Mouse (Mus musculus) hindbrain, embryonic 11.5 days (tissue): ENCODE measurements around the gene Cidec. TPM values are rescaled to one million over a fixed set of nuclear protein-coding genes. Genes with fewer than 3 reads are reported as not detected.

ENCODE experiments used
- ATAC-seq: fragments of 200-750 bp; cut with Nextera tagmentation; 2 replicates; pipeline ENCODE4 v1.8.0; 2017; ENCODE audit warnings: mild to moderate bottlenecking, moderate TSS enrichment, moderate library complexity; ENCODE audit not compliant: low FRiP score
- DNase-seq: peaks from one replicate; pipeline ENCODE4 v3.0.0-alpha.2; 2015; ENCODE audit warnings: low spot score
- H3K27ac ChIP-seq: fragments of 300-500 bp; sonication (generic); 2 replicates; pipeline ENCODE4 v1.5.1; 2014; ENCODE audit warnings: mild to moderate bottlenecking, low read depth, low read length
- H3K27me3 ChIP-seq: fragments of 300-500 bp; sonication (generic); 2 replicates; pipeline ENCODE4 v1.6.1; 2014; ENCODE audit warnings: mild to moderate bottlenecking, low read length, moderate library complexity, mixed read lengths; ENCODE audit not compliant: control insufficient read depth, insufficient read depth
- H3K36me3 ChIP-seq: fragments of 300-500 bp; sonication (generic); 2 replicates; pipeline ENCODE4 v1.6.1; 2014; ENCODE audit warnings: mild to moderate bottlenecking, low read length, moderate library complexity, mixed read lengths; ENCODE audit not compliant: control insufficient read depth, insufficient read depth
- H3K4me1 ChIP-seq: fragments of 300-500 bp; sonication (generic); replicated peaks from 2 replicates; pipeline ENCODE4 v1.6.1; 2014; ENCODE audit warnings: low read length, mixed read lengths; ENCODE audit not compliant: control insufficient read depth, insufficient read depth
- H3K4me2 ChIP-seq: fragments of 300-500 bp; sonication (generic); replicated peaks from 2 replicates; pipeline ENCODE4 v1.6.1; 2014; ENCODE audit warnings: mild to moderate bottlenecking, low read depth, low read length
- H3K4me3 ChIP-seq: fragments of 300-500 bp; sonication (generic); 2 replicates; pipeline ENCODE4 v1.5.1; 2014; ENCODE audit warnings: low read depth, low read length
- H3K9ac ChIP-seq: fragments of 300-500 bp; sonication (generic); 2 replicates; pipeline ENCODE4 v1.6.1; 2014; ENCODE audit warnings: low read depth, low read length
- H3K9me3 ChIP-seq: fragments of 300-500 bp; sonication (generic); 2 replicates; pipeline ENCODE4 v1.6.1; 2016; ENCODE audit warnings: low read length; ENCODE audit not compliant: control insufficient read depth
- WGBS: fragments of 180-500 bp; shearing (Covaris S2); extraction: QIAGEN DNeasy Blood & Tissue Kit; methylation state at CpG from one replicate; pipeline ENCODE4 v1.1.7; 2014; 5-methylcytosine and 5-hydroxymethylcytosine counted together
- polyA plus RNA-seq: library from polyadenylated mRNA; unstranded; fragments of >200 nt; fragmentation: Nextera tagmentation; extraction: Ambion mirVana; gene quantifications from 2 replicates; pipeline ENCODE4 v1.2.1, GENCODE M21; 2014

Gene Cidec
- polyA plus RNA-seq, 1 experiment from 2014 or later, result not detected

GRCm38 (mm10) chr6:113457952-113458534 lies 22.5 kb upstream of the Cidec start, which contains the start of gene Il17re:
Gene Il17re (plus strand): TSS chr6:113458484.
- no peak within 1 kb of the TSS for H3K4me2 ChIP-seq
- no peak for ATAC-seq
- DNase-seq, result no peak
- no peak within 1 kb of the TSS for H3K4me3 ChIP-seq
- H3K36me3 ChIP-seq, result no peaks in the 10 kb centered on the region
- H3K9ac ChIP-seq, result no peak within 1 kb of the TSS
- no peaks in the 10 kb centered on the region for H3K4me1 ChIP-seq
- no peak within 1 kb of the TSS for H3K27ac ChIP-seq
- 78% methylated on average over 10 of the region's 10 CpGs for WGBS
- H3K9me3 ChIP-seq, result no peaks in the 10 kb centered on the region
- H3K27me3 ChIP-seq, result no peaks in the 10 kb centered on the region

DNA sequence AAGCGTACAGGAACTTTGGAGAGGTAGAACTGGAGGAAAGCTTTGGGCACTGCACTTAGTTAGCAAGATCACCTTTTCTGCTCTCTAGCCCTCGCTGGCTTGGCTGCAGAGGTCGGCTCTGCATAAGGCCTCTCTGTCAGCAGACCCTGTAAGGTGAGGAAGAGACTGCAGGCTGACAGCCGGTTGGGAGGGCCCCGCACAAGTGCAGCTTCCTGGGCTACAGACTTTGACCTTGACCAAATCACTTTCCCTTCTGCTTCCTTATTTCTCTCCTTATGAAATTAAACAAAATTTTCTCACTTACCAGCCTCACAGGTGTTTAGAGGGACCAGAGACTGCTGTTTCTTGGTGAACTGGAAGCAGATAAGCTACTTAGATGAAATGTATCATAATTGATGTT lies 19.4 kb upstream of the Cidec start:
- H3K27me3 ChIP-seq, result no peaks in the 10 kb centered on the region
- no peak overlapping the region for H3K9ac ChIP-seq
- no peak overlapping the region for H3K4me3 ChIP-seq
- no peak overlapping the region for H3K4me2 ChIP-seq
- whole genome bisulfite sequencing, result 63% methylated on average over 5 of the region's 5 CpGs
- no peak for ATAC-seq
- no peaks in the 10 kb centered on the region for H3K9me3 ChIP-seq
- no peak for DNase-seq
- H3K27ac ChIP-seq, result no peak overlapping the region
- H3K36me3 ChIP-seq, result no peaks in the 10 kb centered on the region
- H3K4me1 ChIP-seq, result no peaks in the 10 kb centered on the region

DNA sequence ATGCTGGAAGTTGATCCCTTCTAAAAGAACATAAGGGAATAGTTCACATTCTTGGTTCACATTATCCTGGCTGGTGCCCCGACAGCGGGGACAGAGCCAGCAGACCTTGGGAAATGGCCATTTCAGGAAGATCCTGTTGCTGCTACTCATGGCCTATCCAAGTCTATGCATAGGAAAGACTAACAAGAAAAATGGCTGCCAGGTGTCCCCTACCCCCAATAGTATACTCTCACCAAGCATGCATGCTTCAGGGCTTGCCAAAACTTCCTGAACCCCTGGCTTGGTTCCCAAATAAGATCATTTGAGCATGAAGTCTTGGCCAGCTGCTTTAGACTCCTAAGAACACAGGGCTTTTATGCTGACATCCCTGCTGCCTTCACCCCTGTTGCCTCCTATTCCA lies 16.3 kb upstream of the Cidec start:
- Histone ChIP-seq H3K36me3 (0 out of 2 replicates have a peak, but pooled peaks cover 2% of the 10 kb centered on the region), H3K4me3 (no peak overlapping the region), H3K27me3 (no peaks in the 10 kb centered on the region), H3K4me1 (no peaks in the 10 kb centered on the region), H3K4me2 (no peak overlapping the region), H3K9me3 (no peaks in the 10 kb centered on the region), H3K9ac (no peak overlapping the region), H3K27ac (no peak overlapping the region)
- no peak for ATAC-seq
- DNase-seq, result no peak
- WGBS, result 85% methylated on average over 2 of the region's 2 CpGs

GRCm38 (mm10) chr6:113447639-113448038 lies 12.1 kb upstream of the Cidec start:
- Histone ChIP-seq H3K9ac (no peak overlapping the region), H3K4me1 (no peaks in the 10 kb centered on the region), H3K4me2 (no peak overlapping the region), H3K9me3 (no peaks in the 10 kb centered on the region), H3K4me3 (no peak overlapping the region), H3K27me3 (no peaks in the 10 kb centered on the region), H3K27ac (no peak overlapping the region), H3K36me3 (0 out of 2 replicates have a peak, but pooled peaks cover 2% of the 10 kb centered on the region)
- ATAC-seq, result no peak
- WGBS, result 89% methylated on average over 4 of the region's 4 CpGs
- DNase-seq, result no peak

GRCm38 (mm10) chr6:113444207-113444965 lies 8.8 kb upstream of the Cidec start:
- Histone ChIP-seq H3K9ac (no peak overlapping the region), H3K27me3 (no peaks in the 10 kb centered on the region), H3K9me3 (no peaks in the 10 kb centered on the region), H3K4me2 (no peak overlapping the region), H3K4me3 (no peak overlapping the region), H3K36me3 (0 out of 2 replicates have a peak, but pooled peaks cover 2% of the 10 kb centered on the region), H3K27ac (no peak overlapping the region), H3K4me1 (no peaks in the 10 kb centered on the region)
- no peak for ATAC-seq
- 78% methylated on average over 6 of the region's 8 CpGs for WGBS
- no peak for DNase-seq

DNA sequence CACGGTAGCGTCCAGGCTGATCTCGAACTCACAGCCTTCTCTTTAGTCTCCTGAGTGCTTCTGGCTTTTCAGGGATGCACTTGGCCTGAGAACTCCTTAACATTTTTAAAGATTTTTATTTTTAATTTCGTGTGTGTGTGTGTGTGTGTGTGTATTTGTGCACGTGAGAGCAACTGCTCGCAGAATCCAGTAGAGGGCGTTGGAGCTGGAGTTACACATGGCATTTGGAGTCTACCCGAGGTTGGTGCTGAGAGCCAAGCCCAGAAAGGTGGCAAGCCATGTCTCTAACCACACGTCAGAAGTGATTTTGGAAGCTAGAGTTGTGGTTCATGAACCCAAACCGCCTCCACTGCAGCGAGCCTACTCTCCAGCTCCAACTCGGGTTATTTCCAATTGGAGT lies 7.5 kb upstream of the Cidec start:
- Histone ChIP-seq H3K9ac (peak overlapping the region; percentile 91), H3K4me3 (peak overlapping the region; percentile 75), H3K36me3 (no peaks in the 10 kb centered on the region), H3K9me3 (no peaks in the 10 kb centered on the region), H3K4me2 (peak overlapping the region; percentile 69), H3K27me3 (no peaks in the 10 kb centered on the region), H3K27ac (no peak overlapping the region), H3K4me1 (no peaks in the 10 kb centered on the region)
- DNase-seq (peak; percentile 26), ATAC-seq (no peak)
- 47% methylated on average over 12 of the region's 12 CpGs for WGBS

DNA sequence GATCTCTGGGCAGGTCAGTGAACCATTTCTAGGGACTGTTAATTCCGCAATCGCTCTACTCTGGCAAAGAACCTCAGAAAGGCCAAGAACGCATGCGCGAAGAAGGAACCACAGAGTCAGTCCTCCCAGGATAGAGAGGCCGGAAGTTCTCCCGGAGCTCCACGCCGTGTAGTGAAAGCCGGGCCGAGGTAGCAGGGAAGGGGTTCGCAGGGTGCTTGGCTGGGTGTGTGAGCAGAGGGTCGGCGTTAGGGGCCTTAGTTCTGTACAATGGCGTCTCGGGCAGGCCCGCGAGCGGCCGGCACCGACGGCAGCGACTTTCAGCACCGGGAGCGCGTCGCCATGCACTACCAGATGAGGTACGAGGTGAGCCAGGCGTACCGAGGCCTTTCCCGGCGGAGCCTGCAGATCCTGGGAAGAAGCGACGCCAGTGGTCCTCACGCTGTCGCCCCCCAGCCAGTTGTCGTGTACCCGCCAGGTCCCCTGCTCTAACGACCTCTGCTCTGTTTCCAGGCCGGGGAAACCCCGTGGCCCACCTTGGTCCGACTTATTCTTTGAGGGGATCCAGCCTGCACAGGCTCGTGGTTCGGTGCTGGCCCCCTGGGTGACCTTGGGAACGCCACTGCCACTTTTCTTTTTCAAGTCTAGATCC lies 7.0 kb upstream of the Cidec start, which contains the start of gene Jagn1:
Gene Jagn1, plus strand, starts transcription at position 128 of the 649 bp plus-strand sequence.
- Histone ChIP-seq H3K27ac (no peak within 1 kb of the TSS), H3K4me3 (peak within 1 kb of the TSS; percentile 75), H3K9ac (peak within 1 kb of the TSS; percentile 91), H3K9me3 (no peaks in the 10 kb centered on the region), H3K4me1 (no peaks in the 10 kb centered on the region), H3K27me3 (no peaks in the 10 kb centered on the region), H3K4me2 (peak within 1 kb of the TSS; percentile 69), H3K36me3 (no peaks in the 10 kb centered on the region)
- ATAC-seq, result peak; percentile 90
- DNase-seq, result peak; percentile 99
- WGBS, result under 1% methylated on average over 45 of the region's 45 CpGs

DNA sequence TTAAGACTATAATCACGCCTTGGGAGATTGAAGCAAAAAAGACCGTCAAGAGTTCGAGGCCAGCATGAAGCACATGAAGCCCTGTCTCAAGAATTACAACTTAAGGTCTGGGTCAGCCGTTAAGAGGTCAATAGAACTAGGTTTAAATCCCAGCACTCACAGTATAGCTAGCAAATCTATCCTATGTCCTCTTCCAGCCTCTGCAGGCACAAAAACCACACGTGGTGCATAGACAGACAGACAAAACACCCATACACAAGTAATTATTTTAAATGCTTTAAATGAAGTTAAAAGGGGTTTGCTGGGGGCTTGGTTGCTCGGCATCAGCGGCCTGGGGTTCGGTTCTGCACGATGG lies 6.5 kb upstream of the Cidec start:
- Histone ChIP-seq H3K4me3 (peak overlapping the region; percentile 75), H3K27me3 (no peaks in the 10 kb centered on the region), H3K9ac (peak overlapping the region; percentile 91), H3K4me2 (peak overlapping the region; percentile 69), H3K4me1 (no peaks in the 10 kb centered on the region), H3K9me3 (no peaks in the 10 kb centered on the region), H3K27ac (no peak overlapping the region), H3K36me3 (no peaks in the 10 kb centered on the region)
- DNase-seq (no peak), ATAC-seq (0 out of 2 replicates have a peak, but pooled peaks have one; percentile 6)
- WGBS, result 42% methylated on average over 9 of the region's 9 CpGs
